ENCODE assay signal across 21 mouse cellular contexts in genomic region chr17:31195207-31195606, GRCm38 (mm10). TPM values are rescaled to one million over a fixed set of nuclear protein-coding genes. Genes with fewer than 3 reads are reported as not detected.
"Had no signal": no experiment of that assay in that cellular context is flagged by ENCODE, and none has a peak within 500 bp of the region (broad histone marks: within the 10 kb centered on the region; RNA-seq: fewer than 3 reads in every experiment).

No protein-coding gene starts in this region.

- H3K4me1 ChIP-seq: limb, embryonic 12.5 days; neural tube, embryonic 15.5 days had no signal

- H3K36me3 ChIP-seq: limb, embryonic 12.5 days; lung, embryonic 15.5 days; neural tube, embryonic 15.5 days had no signal

- DNase-seq: kidney, adult 11 months; kidney, adult 9 months; kidney, postnatal 36 days; layer of hippocampus, adult 9-11 months; layer of hippocampus, postnatal 36 days; lung, postnatal 14 days; midbrain, embryonic 14.5 days; thymus, adult 2 months; thymus, postnatal 25 days had no signal

- H3K9ac ChIP-seq: limb, embryonic 12.5 days; lung, embryonic 15.5 days; neural tube, embryonic 15.5 days had no signal

- H3K4me2 ChIP-seq: limb, embryonic 12.5 days; lung, embryonic 15.5 days; neural tube, embryonic 15.5 days had no signal

- H3K9me3 ChIP-seq: limb, embryonic 12.5 days; lung, embryonic 15.5 days; neural tube, embryonic 15.5 days had no signal

- H3K27ac ChIP-seq: kidney, postnatal 0 days; limb, embryonic 12.5 days; lung, embryonic 15.5 days; macrophage; neural tube, embryonic 15.5 days had no signal

- H3K4me3 ChIP-seq: limb, embryonic 12.5 days; lung, embryonic 15.5 days; myocyte; neural tube, embryonic 15.5 days had no signal

- H3K27me3 ChIP-seq: limb, embryonic 12.5 days; lung, embryonic 15.5 days; neural tube, embryonic 15.5 days had no signal

RNA-seq across cellular contexts. Expression of gene Tmprss3, which starts 3.6 kb away (rescaled TPM):
- total RNA-seq: layer of hippocampus, adult 18-20 months; layer of hippocampus, postnatal 36 days; left cerebral cortex, postnatal 36 days; liver, adult 2 months had no signal
- polyA plus RNA-seq: limb, embryonic 12.5 days; liver, adult 2 months; macrophage; midbrain, embryonic 14.5 days; myocyte; neural tube, embryonic 11.5 days had no signal

RNA-seq across cellular contexts. Expression of gene Ubash3a, which starts 12.5 kb away (rescaled TPM):
- total RNA-seq: left cerebral cortex, adult 8-10 months; left cerebral cortex, postnatal 36 days had no signal
- polyA plus RNA-seq: midbrain, embryonic 14.5 days; myocyte; neural tube, embryonic 15.5 days had no signal

RNA-seq across cellular contexts. Expression of gene Tff1, which starts 30.1 kb away (rescaled TPM):
- total RNA-seq: layer of hippocampus, adult 18-20 months; layer of hippocampus, postnatal 36 days; left cerebral cortex, adult 8-10 months; left cerebral cortex, postnatal 36 days; liver, adult 2 months had no signal
- polyA plus RNA-seq: limb, embryonic 12.5 days; lung, embryonic 15.5 days; macrophage; midbrain, embryonic 14.5 days; neural tube, embryonic 11.5 days; neural tube, embryonic 15.5 days; urinary bladder, adult 2 months had no signal

RNA-seq across cellular contexts. Expression of gene Tff2, which starts 51.1 kb away (rescaled TPM):
- total RNA-seq: layer of hippocampus, adult 18-20 months; layer of hippocampus, postnatal 36 days; left cerebral cortex, adult 8-10 months; left cerebral cortex, postnatal 36 days had no signal
- polyA plus RNA-seq: limb, embryonic 12.5 days; liver, adult 2 months; lung, embryonic 15.5 days; macrophage; midbrain, embryonic 14.5 days; myocyte; neural tube, embryonic 11.5 days; neural tube, embryonic 15.5 days had no signal
